9 mouse cellular contexts compared by ENCODE assay signal in genomic region chr11:106194155-106194541, GRCm38 (mm10). TPM values are rescaled to one million over a fixed set of nuclear protein-coding genes. Genes with fewer than 3 reads are reported as not detected.
DNase-seq lines count a peak whose midpoint lies in the region; ATAC-seq and TF ChIP-seq lines count a peak whose summit lies in the region.
"Had no signal": no experiment of that assay in that cellular context is flagged by ENCODE, and none has a peak within 500 bp of the region (broad histone marks: within the 10 kb centered on the region; RNA-seq: fewer than 3 reads in every experiment).

No protein-coding gene starts in this region.

- no peak for ATAC-seq in neural tube, embryonic 11.5 days (ENCODE audit: insufficient read depth, low FRiP score, low TSS enrichment)
- ATAC-seq in liver, embryonic 11.5 days (replicated peaks; ENCODE audit: low FRiP score) = no peak
- ATAC-seq in stomach, postnatal 0 days (ENCODE audit: low FRiP score, low TSS enrichment) = no peak

- H3K4me3 ChIP-seq in cerebellum, adult 2 months (replicated peaks; ENCODE audit: insufficient read depth, low read depth, low read length) = peak overlapping the region; percentile 80
- peak overlapping the region; percentile 52 for H3K4me3 ChIP-seq in neural tube, embryonic 11.5 days (ENCODE audit: low read depth, low read length)
- peak overlapping the region; percentile 74 for H3K4me3 ChIP-seq in liver, embryonic 11.5 days (ENCODE audit: low read depth, low read length)
- peak overlapping the region; percentile 65 for H3K4me3 ChIP-seq in stomach, postnatal 0 days (ENCODE audit: low read depth, low read length)

- no peaks in the 10 kb centered on the region for H3K27me3 ChIP-seq in cerebellum, adult 2 months (ENCODE audit: control insufficient read depth, insufficient read depth, low read length)
- H3K27me3 ChIP-seq in neural tube, embryonic 11.5 days (ENCODE audit: control insufficient read depth, insufficient read depth, low read length) = no peaks in the 10 kb centered on the region
- no peaks in the 10 kb centered on the region for H3K27me3 ChIP-seq in liver, embryonic 11.5 days (replicated peaks; ENCODE audit: control insufficient read depth, insufficient read depth, low read length)
- no peaks in the 10 kb centered on the region for H3K27me3 ChIP-seq in stomach, postnatal 0 days (ENCODE audit: control insufficient read depth, insufficient read depth, low read length)

- WGBS in cerebellum, adult 2 months = 37% methylated on average over 3 of the region's 3 CpGs
- WGBS in neural tube, embryonic 11.5 days = 39% methylated on average over 3 of the region's 3 CpGs
- WGBS in liver, embryonic 11.5 days = 37% methylated on average over 3 of the region's 3 CpGs
- 27% methylated on average over 3 of the region's 3 CpGs for WGBS in stomach, postnatal 0 days

- DNase-seq in cerebellum, adult 2 months = no peak
- no peak for DNase-seq in cerebellum, postnatal 36 days
- DNase-seq in neural tube, embryonic 11.5 days (ENCODE audit: low spot score) = no peak
- DNase-seq in neural tube, embryonic 10.5 days (ENCODE audit: extremely low spot score, low spot score) = no peak
- DNase-seq in liver, embryonic 11.5 days (ENCODE audit: low spot score) = no peak
- DNase-seq in stomach, postnatal 0 days (ENCODE audit: low spot score) = no peak
- DNase-seq in layer of hippocampus, postnatal 25 days (ENCODE audit: extremely low spot score in 1 of 2, low spot score in 1 of 2) = no peak
- no peak for DNase-seq in spleen, adult 12 weeks (ENCODE audit: low spot score)

- no peak for TF ChIP-seq EP300 in stomach, postnatal 0 days (optimal IDR thresholded peaks at IDR 0.05)

- peak overlapping the region; percentile 47 for H3K4me2 ChIP-seq in neural tube, embryonic 11.5 days (ENCODE audit: low read depth)
- H3K4me2 ChIP-seq in liver, embryonic 11.5 days = peak overlapping the region; percentile 86
- peak overlapping the region; percentile 69 for H3K4me2 ChIP-seq in stomach, postnatal 0 days (replicated peaks; ENCODE audit: low read depth)

- H3K9me3 ChIP-seq in neural tube, embryonic 11.5 days (ENCODE audit: control insufficient read depth, low read length) = no peaks in the 10 kb centered on the region
- H3K9me3 ChIP-seq in liver, embryonic 11.5 days (ENCODE audit: control insufficient read depth, low read length) = no peaks in the 10 kb centered on the region
- no peaks in the 10 kb centered on the region for H3K9me3 ChIP-seq in stomach, postnatal 0 days (ENCODE audit: control insufficient read depth, low read length)

- no peak for TF ChIP-seq CTCF in cerebellum, adult 2 months (IDR thresholded peaks at IDR 0.05; ENCODE audit: borderline replicate concordance, insufficient read depth, low read depth, low read length)
- TF ChIP-seq CTCF in stomach, postnatal 0 days (IDR thresholded peaks at IDR 0.05; ENCODE audit: low read depth) = no peak

- H3K27ac ChIP-seq in cerebellum, adult 2 months (ENCODE audit: insufficient read depth, low read length) = peak overlapping the region; percentile 23
- H3K27ac ChIP-seq in neural tube, embryonic 11.5 days (ENCODE audit: low read depth, low read length) = peak overlapping the region; percentile 39
- H3K27ac ChIP-seq in liver, embryonic 11.5 days (ENCODE audit: low read depth, low read length) = peak overlapping the region; percentile 81
- H3K27ac ChIP-seq in stomach, postnatal 0 days (replicated peaks) = peak overlapping the region; percentile 82

- H3K36me3 ChIP-seq in neural tube, embryonic 11.5 days (ENCODE audit: control insufficient read depth, insufficient read depth, low read length) = peaks cover 5% of the 10 kb centered on the region
- peaks cover 14% of the 10 kb centered on the region; the same call in 1 of the 2 replicates for H3K36me3 ChIP-seq in liver, embryonic 11.5 days (ENCODE audit: control insufficient read depth, insufficient read depth, low read length)
- peaks cover 4% of the 10 kb centered on the region; the same call in 1 of the 2 replicates for H3K36me3 ChIP-seq in stomach, postnatal 0 days (ENCODE audit: control insufficient read depth, insufficient read depth, low read length)

- no peak for TF ChIP-seq POLR2A in cerebellum, adult 2 months (IDR thresholded peaks at IDR 0.05; ENCODE audit: borderline replicate concordance, insufficient read depth, low read length)

- H3K9ac ChIP-seq in neural tube, embryonic 11.5 days (ENCODE audit: low read length) = peak overlapping the region; percentile 64
- H3K9ac ChIP-seq in liver, embryonic 11.5 days (ENCODE audit: low read depth, low read length) = peak overlapping the region; percentile 74
- H3K9ac ChIP-seq in stomach, postnatal 0 days (ENCODE audit: low read length) = peak overlapping the region; percentile 64

- H3K4me1 ChIP-seq in cerebellum, adult 2 months (ENCODE audit: control insufficient read depth, insufficient read depth, low read length) = peaks cover 2% of the 10 kb centered on the region; the same call in 1 of the 2 replicates
- H3K4me1 ChIP-seq in neural tube, embryonic 11.5 days (ENCODE audit: control insufficient read depth, insufficient read depth, low read length) = 0 out of 2 replicates have a peak, but pooled peaks cover 4% of the 10 kb centered on the region
- peaks cover 16% of the 10 kb centered on the region for H3K4me1 ChIP-seq in liver, embryonic 11.5 days (replicated peaks; ENCODE audit: control insufficient read depth, insufficient read depth, low read length)
- H3K4me1 ChIP-seq in stomach, postnatal 0 days (replicated peaks; ENCODE audit: control insufficient read depth, insufficient read depth) = no peaks in the 10 kb centered on the region; the same call in 1 of the 2 replicates

RNA-seq across cellular contexts. Expression of gene Strada, which starts 7.8 kb away (rescaled TPM):
- polyA plus RNA-seq in cerebellum, adult 2 months (2012; rRNA removed) = 58.2 and 65.4 TPM in 2 replicates
- 40.6 and 43.1 TPM in 2 replicates for polyA plus RNA-seq in neural tube, embryonic 11.5 days (2014; fragmentation: Nextera tagmentation; extraction: Ambion mirVana)
- polyA plus RNA-seq in liver, embryonic 11.5 days (2014; fragmentation: Nextera tagmentation; extraction: Ambion mirVana) = 22.0 and 24.3 TPM in 2 replicates
- 9.9 and 11.8 TPM in 2 replicates for polyA plus RNA-seq in stomach, postnatal 0 days (2015; fragmentation: Nextera tagmentation; extraction: Ambion mirVana)
- 10 to 100 TPM; 27.1 to 33.4 TPM for total RNA-seq in layer of hippocampus, postnatal 25 days (2021)

RNA-seq across cellular contexts. Expression of gene Ccdc47, which starts 22.0 kb away (rescaled TPM):
- 82.4 and 88.8 TPM in 2 replicates for polyA plus RNA-seq in cerebellum, adult 2 months (2012; rRNA removed)
- polyA plus RNA-seq in neural tube, embryonic 11.5 days (2014; fragmentation: Nextera tagmentation; extraction: Ambion mirVana) = 63.1 and 73.4 TPM in 2 replicates
- 73.3 and 76.0 TPM in 2 replicates for polyA plus RNA-seq in liver, embryonic 11.5 days (2014; fragmentation: Nextera tagmentation; extraction: Ambion mirVana)
- 51.4 and 52.5 TPM in 2 replicates for polyA plus RNA-seq in stomach, postnatal 0 days (2015; fragmentation: Nextera tagmentation; extraction: Ambion mirVana)
- 10 to 100 TPM; 84.9 to 93.9 TPM for total RNA-seq in layer of hippocampus, postnatal 25 days (2021)

RNA-seq across cellular contexts. Expression of gene Ddx42, which starts 22.6 kb away (rescaled TPM):
- polyA plus RNA-seq in cerebellum, adult 2 months (2012; rRNA removed) = 45.4 and 45.6 TPM in 2 replicates
- polyA plus RNA-seq in neural tube, embryonic 11.5 days (2014; fragmentation: Nextera tagmentation; extraction: Ambion mirVana) = 102 and 106 TPM in 2 replicates
- polyA plus RNA-seq in liver, embryonic 11.5 days (2014; fragmentation: Nextera tagmentation; extraction: Ambion mirVana) = 63.3 and 68.2 TPM in 2 replicates
- polyA plus RNA-seq in stomach, postnatal 0 days (2015; fragmentation: Nextera tagmentation; extraction: Ambion mirVana) = 27.2 TPM in 2 replicates
- total RNA-seq in layer of hippocampus, postnatal 25 days (2021) = 10 to 100 TPM; 64.5 to 74.1 TPM

RNA-seq across cellular contexts. Expression of gene Limd2, which starts 33.5 kb away (rescaled TPM):
- polyA plus RNA-seq in cerebellum, adult 2 months (2012; rRNA removed) = 36.1 and 41.1 TPM in 2 replicates
- polyA plus RNA-seq in neural tube, embryonic 11.5 days (2014; fragmentation: Nextera tagmentation; extraction: Ambion mirVana) = 295 and 337 TPM in 2 replicates
- polyA plus RNA-seq in liver, embryonic 11.5 days (2014; fragmentation: Nextera tagmentation; extraction: Ambion mirVana) = 172 and 182 TPM in 2 replicates
- 45.3 and 48.7 TPM in 2 replicates for polyA plus RNA-seq in stomach, postnatal 0 days (2015; fragmentation: Nextera tagmentation; extraction: Ambion mirVana)
- 100 to 1,000 TPM; 149 to 156 TPM for total RNA-seq in layer of hippocampus, postnatal 25 days (2021)

RNA-seq across cellular contexts. Expression of gene Gm10840, which starts 33.5 kb away (rescaled TPM):
- polyA plus RNA-seq in cerebellum, adult 2 months (2012; rRNA removed) = not detected in 2 replicates
- polyA plus RNA-seq in neural tube, embryonic 11.5 days (2014; fragmentation: Nextera tagmentation; extraction: Ambion mirVana) = not detected in 2 replicates
- not detected in 2 replicates for polyA plus RNA-seq in liver, embryonic 11.5 days (2014; fragmentation: Nextera tagmentation; extraction: Ambion mirVana)
- not detected in 2 replicates for polyA plus RNA-seq in stomach, postnatal 0 days (2015; fragmentation: Nextera tagmentation; extraction: Ambion mirVana)
- not detected for total RNA-seq in layer of hippocampus, postnatal 25 days (2021)
- polyA plus RNA-seq: brain, embryonic 14.5 days had no signal

Comparison
In these comparisons a context has a peak if more than half of its experiments do, and no peak if none do; other contexts are left out.
1. H3K27ac ChIP-seq: peak in every context shown above with its lines; median percentile 82 in stomach, postnatal 0 days; 81 in liver, embryonic 11.5 days; 39 in neural tube, embryonic 11.5 days; 23 in cerebellum, adult 2 months.